Mouse (Mus musculus) forebrain, embryonic 14.5 days (tissue): ENCODE measurements at regions not wholly inside any gene's neighbourhood (a gene's known extent, or its start where the extent isn't known, plus 50 kb on each side); places are given as distances from the start of the nearest gene placed in this dataset.

Experiments used
- ATAC-seq: fragments of 200-750 bp; cut with Nextera tagmentation; 2 replicates; pipeline ENCODE4 v1.8.0; 2017; ENCODE audit warnings: mild to moderate bottlenecking, moderate library complexity
- DNase-seq: peaks from one replicate; pipeline ENCODE4 v3.0.0-alpha.2; 2015; ENCODE audit warnings: low spot score
- H3K27ac ChIP-seq: fragments of 300-500 bp; sonication (generic); 2 replicates; pipeline ENCODE4 v1.5.1; 2014; ENCODE audit warnings: low read depth, mild to moderate bottlenecking, control low read depth, low read length, moderate library complexity
- H3K27me3 ChIP-seq: fragments of 300-500 bp; sonication (generic); replicated peaks from 2 replicates; pipeline ENCODE4 v1.6.1; 2014; ENCODE audit warnings: low read length, control low read depth, mixed read lengths; ENCODE audit not compliant: control insufficient read depth, insufficient read depth
- H3K36me3 ChIP-seq: fragments of 300-500 bp; sonication (generic); 2 replicates; pipeline ENCODE4 v1.6.1; 2014; ENCODE audit warnings: low read length, control low read depth; ENCODE audit not compliant: control insufficient read depth, insufficient read depth
- H3K4me1 ChIP-seq: fragments of 300-500 bp; sonication (generic); 2 replicates; pipeline ENCODE4 v1.6.1; 2014; ENCODE audit warnings: antibody characterized with exemption, low read length, control low read depth; ENCODE audit not compliant: control insufficient read depth, insufficient read depth
- H3K4me2 ChIP-seq: fragments of 300-500 bp; sonication (generic); 2 replicates; pipeline ENCODE4 v1.6.1; 2014; ENCODE audit warnings: mild to moderate bottlenecking, control low read depth, low read length
- H3K4me3 ChIP-seq: fragments of 300-500 bp; sonication (generic); 2 replicates; pipeline ENCODE4 v1.5.1; 2014; ENCODE audit warnings: low read depth, low read length, control low read depth
- H3K9ac ChIP-seq: fragments of 300-500 bp; sonication (generic); 2 replicates; pipeline ENCODE4 v1.6.1; 2014; ENCODE audit warnings: mild to moderate bottlenecking, low read length, control low read depth, moderate library complexity
- H3K9me3 ChIP-seq: fragments of 300-500 bp; sonication (generic); replicated peaks from 2 replicates; pipeline ENCODE4 v1.6.1; 2016; ENCODE audit warnings: low read length, control low read depth, mixed read lengths; ENCODE audit not compliant: control insufficient read depth
- WGBS: fragments of 180-500 bp; shearing (Covaris S2); extraction: QIAGEN DNeasy Blood & Tissue Kit; methylation state at CpG from one replicate; pipeline ENCODE4 v1.1.7; 2014; 5-methylcytosine and 5-hydroxymethylcytosine counted together

GRCm38 (mm10) chr13:103970415-103970814 lies 50.1 kb upstream of the Erbin start:
- Histone ChIP-seq H3K27ac (no peak overlapping the region), H3K9ac (no peak overlapping the region), H3K4me2 (no peak overlapping the region), H3K36me3 (no peaks in the 10 kb centered on the region), H3K4me1 (no peaks in the 10 kb centered on the region), H3K27me3 (no peaks in the 10 kb centered on the region), H3K9me3 (no peaks in the 10 kb centered on the region), H3K4me3 (no peak overlapping the region)
- 60% methylated on average over 8 of the region's 8 CpGs for WGBS
- 0 out of 2 replicates have a peak, but pooled peaks have one; percentile 26 for ATAC-seq
- DNase-seq = no peak
